Mouse (Mus musculus): ENCODE results near the gene Pla2g5. TPM values are rescaled to one million over a fixed set of nuclear protein-coding genes. Genes with fewer than 3 reads are reported as not detected.
A peak's percentile ranks its signal among the peaks of the same experiment; 100 is the strongest.
"Not testable (repeated sequence)": the region's sequence is repeated elsewhere in the genome, so short reads cannot be mapped to it uniquely, and the experiment has no call there.

The Pla2g5 gene
- total RNA-seq, 2 experiments from 2014 or later, result 17.5 to 23.3 TPM

DNA sequence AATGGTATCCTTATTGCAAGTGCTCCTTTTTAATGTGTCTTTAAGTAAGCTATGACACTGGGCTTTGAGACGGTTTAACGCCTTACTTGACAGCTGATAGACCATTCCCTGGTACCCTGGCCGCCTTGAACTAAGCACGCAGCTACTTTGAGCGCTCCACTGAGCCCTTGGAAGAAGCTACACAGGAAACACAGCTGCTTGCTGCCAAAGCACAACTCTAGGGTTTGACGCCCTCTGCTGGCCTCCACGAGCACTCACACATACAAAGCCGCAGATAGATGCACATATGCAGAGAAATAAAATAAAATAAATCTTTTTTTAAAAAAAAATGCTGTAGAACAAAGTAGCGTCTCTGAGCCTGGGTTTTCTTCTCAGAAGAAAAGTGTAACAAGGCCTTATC is 4.0 kb downstream of the Pla2g5 start:
- intact Hi-C loops (cut with DNase I), result no loop called here
- no peak for DNase-seq

GRCm38 (mm10) chr4:138858446-138858845 is 4.8 kb downstream of the Pla2g5 start:
- DNase-seq, result no peak
- intact Hi-C loops (cut with DNase I), result no loop called here

- intact Hi-C loops (cut with DNase I), result no loop called here
- no peak for DNase-seq
These were observed 5.7 kb downstream of the Pla2g5 start for GRCm38 (mm10) chr4:138857576-138857975.

DNA sequence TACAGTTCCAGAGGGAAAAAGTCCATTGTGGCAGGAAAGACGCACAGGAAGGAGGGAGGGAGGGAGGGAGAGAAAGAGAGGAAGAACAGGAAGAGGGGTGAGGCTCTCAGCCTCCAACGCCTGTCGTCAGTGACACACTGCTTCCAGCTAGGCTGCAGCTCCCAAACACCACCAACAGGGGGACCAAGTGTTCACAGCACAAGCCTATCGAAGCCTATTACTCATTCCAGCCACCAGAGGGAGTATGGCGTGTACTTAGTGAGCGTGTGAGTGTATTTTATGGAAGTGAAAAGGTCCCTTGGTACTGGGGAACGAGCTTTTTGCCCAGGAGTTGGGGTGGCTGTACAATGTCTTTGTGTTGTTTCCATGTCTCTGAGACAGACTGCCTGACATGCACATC is 6.8 kb downstream of the Pla2g5 start:
- intact Hi-C loops (cut with DNase I), result no loop called here
- DNase-seq, result peak; percentile 58 to 81

DNA sequence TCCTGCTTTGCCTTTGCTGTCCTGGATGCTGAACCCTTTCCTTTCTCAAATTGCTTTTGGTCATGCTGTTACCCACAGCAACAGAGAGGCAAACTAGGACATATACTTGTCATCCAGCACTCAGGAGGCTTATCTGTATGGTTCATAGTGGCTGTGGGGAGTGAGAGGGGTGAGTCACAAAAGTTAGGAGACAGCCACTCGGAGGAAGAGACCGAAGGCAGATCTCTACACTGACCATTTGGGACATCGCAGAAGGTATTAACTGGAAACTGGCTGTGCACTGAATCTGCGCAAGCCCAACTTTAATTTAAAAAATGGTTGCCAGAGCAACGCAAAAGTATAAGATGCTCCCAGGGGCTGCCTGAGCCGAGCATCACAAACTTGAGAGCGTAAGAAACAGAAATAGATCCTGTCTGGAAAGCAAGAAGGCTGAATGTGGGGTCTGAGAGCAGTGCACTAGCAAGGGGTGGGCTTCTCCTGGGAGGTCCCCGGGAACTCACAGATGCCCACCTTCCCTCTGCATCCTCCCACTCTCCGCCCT is 8.1 kb downstream of the Pla2g5 start:
- no peak for DNase-seq
- intact Hi-C loops (cut with DNase I), result no loop called here

- DNase-seq, result no peak
- intact Hi-C loops (cut with DNase I), result loop anchor here (5.0 kb wide), 1 partner anchor 61 kb away; no protein-coding TSS in a partner anchor
These were observed 10.3 kb downstream of the Pla2g5 start for GRCm38 (mm10) chr4:138852961-138853360.

GRCm38 (mm10) chr4:138851463-138851862 is 11.8 kb downstream of the Pla2g5 start:
- peak; percentile 68 to 84 for DNase-seq
- intact Hi-C loops (cut with DNase I), result loop anchor here (1.0 to 5.0 kb wide), 4 partner anchors 59 to 405 kb away; no protein-coding TSS in a partner anchor

DNA sequence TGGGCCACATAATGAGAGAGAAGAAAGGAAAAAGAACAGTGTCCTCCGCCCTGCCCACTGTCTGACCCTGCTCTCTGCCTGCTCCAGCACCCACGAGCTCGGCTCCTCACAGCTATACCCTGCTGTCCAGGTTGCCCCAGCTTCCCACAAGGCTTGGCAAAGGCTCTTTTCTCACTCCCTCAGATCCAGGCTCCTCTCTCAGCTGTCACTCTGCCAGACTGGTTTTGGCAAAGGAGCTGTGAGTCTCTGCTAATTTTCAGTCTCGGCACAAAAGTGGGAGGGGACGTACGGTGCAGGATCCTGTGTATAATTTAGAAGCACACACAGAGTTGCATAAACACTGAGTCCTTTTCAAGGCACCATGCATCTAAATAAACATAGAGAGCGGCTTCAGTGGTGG is 21.9 kb downstream of the Pla2g5 start:
- DNase-seq, result peak in 1 of 2 experiments; percentile 18
- intact Hi-C loops (cut with DNase I), result no loop called here

- no peak for DNase-seq
- intact Hi-C loops (cut with DNase I), result no loop called here
These were observed 22.6 kb downstream of the Pla2g5 start for GRCm38 (mm10) chr4:138840726-138841125.

GRCm38 (mm10) chr4:138839806-138840205 is 23.5 kb downstream of the Pla2g5 start:
- intact Hi-C loops (cut with DNase I), result no loop called here
- DNase-seq, result no peak

GRCm38 (mm10) chr4:138827147-138827546 is 36.1 kb downstream of the Pla2g5 start:
- intact Hi-C loops (cut with DNase I), result no loop called here
- no peak for DNase-seq

GRCm38 (mm10) chr4:138825751-138826567 is 37.3 kb downstream of the Pla2g5 start:
- intact Hi-C loops (cut with DNase I), result no loop called here

DNA sequence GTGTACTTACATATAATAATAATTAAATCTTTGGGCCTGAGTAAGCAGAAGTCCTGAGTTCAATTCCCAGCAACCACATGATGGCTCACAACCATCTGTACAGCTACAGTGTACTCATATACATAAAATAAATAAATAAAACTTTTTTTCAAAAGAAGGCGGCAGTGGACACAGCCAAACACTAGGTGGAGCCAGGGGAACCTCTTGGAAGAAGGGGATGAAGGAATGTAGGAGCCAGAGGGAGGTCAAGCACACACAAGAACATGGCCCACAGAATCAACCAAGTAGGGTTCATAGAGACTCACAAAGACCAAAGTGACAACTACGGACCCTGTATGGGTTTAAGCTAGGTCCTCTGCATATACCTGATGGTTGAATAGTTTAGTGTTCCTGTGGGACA is 38.6 kb downstream of the Pla2g5 start:
- intact Hi-C loops (cut with DNase I), result no loop called here

More at GRCm38 (mm10) chr4:138825751-138826567, 37.3 kb downstream of the Pla2g5 start:
- DNase-seq, result peak; percentile 17 to 24

DNA sequence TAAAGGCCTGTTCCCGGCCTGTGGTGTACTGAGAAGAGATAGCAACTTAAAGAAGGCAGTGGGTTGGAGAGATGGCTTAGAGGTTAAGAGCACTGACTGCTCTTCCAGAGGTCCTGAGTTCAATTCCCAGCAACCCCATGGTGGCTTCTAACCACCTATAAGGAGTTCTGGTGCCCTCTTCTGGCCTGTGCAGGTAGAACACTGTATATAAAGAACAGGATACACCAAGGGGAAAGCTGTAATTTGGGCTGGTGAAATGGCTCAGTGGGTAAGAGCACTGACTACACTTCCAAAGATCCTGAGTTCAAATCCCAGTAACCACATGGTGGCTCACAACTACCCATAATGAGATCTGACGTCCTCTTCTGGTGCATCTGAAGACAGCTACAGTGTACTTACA is 39.1 kb downstream of the Pla2g5 start:
- DNase-seq; intact Hi-C loops (cut with DNase I): not testable (repeated sequence)

More for the DNA sequence above, 38.6 kb downstream of the Pla2g5 start:
- no peak for DNase-seq

DNA sequence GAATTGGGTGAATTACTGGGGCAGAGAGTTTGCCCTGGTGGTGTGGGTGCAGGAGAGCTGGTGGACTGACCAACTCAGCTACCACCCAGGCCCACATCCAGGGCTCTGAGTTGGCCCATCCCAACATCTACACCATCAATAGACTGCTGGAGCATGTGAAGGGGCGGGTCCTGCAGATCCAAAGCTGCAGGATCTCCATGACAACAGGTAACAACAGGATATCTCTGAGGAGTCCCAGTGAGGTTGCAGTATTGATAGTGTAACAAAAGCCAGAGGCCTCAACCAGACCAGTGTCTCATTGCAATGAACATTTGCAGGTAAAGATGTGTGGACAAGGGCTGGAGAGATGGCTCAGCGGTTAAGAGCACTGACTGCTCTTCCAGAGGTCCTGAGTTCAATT is 42.2 kb downstream of the Pla2g5 start:
- intact Hi-C loops (cut with DNase I), result no loop called here
- DNase-seq, result no peak

DNA sequence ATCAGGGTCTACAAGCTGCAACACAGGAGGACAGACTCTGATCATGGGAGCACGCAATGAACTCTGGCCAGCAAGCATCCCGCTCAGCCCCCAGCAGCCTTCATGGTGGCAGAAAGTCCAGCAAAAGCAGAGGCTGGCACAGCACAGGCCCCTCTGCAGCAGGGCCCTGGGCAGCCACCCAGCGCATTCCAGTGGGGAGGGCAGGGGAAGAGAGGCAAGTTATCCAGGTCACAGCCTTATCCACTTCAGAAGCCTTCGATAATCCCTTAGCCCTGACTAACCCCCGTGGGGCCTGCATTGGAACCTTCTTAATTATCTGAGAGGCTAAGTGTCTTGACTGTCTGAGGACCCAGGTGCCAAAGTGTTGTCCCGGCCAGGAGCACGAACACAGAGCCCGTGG is 44.2 kb downstream of the Pla2g5 start:
- peak; percentile 83 to 85 for DNase-seq
- intact Hi-C loops (cut with DNase I), result no loop called here

- intact Hi-C loops (cut with DNase I), result no loop called here
- DNase-seq, result peak; percentile 42 to 43
These were observed 45.5 kb downstream of the Pla2g5 start for GRCm38 (mm10) chr4:138817736-138818135.

DNA sequence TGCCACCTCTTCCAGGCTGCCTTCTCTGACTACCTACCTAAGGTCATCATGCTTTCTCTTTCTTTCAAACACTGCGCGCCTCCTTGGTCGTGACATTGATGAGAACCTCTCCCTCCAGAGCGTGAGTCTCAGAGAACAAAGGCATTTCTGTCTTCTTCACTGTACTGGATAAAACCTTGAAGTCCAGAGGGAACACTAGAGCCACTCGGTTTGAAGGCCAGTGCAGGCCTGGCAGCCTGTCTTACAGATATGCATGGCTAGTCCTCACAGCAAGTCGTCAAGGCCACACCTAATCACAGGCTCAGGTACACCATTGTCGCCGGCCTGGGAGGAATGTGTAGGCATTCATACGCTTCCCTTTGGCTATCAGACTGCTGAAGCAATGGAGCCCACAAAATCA is 47.1 kb downstream of the Pla2g5 start:
- DNase-seq, result no peak
- intact Hi-C loops (cut with DNase I), result no loop called here

DNA sequence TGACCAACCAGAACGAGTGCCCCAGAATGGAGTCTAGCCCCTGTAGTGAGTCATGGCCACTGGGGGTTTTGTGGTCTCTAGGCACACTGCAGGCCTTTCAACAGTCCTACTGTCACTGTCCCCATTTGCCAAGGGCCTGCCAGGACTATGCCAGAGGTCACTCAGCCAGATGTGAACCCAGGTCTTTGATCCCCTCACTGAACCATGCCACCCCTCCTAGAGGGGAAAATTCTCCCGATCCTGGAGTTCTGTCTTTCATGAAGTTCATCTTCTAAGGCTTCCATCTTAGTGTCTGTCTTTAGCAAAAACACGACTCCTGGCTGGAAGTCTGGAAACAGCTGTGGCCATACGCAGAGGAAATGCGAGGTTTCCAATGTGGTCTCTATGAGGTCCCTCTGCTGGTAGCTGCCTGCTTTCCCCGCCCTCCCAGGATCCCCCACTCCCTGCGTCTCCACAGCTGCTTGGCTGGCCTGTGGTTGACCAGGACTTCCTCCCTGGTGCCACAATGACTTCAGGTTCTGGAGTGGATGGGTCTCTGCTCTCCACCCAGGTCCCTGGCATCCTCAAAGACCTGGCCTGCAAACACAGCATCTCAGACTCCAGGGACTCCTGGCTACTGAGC is 56.3 kb downstream of the Pla2g5 start:
- DNase-seq, result peak; percentile 54 to 57
- intact Hi-C loops (cut with DNase I), result no loop called here

DNA sequence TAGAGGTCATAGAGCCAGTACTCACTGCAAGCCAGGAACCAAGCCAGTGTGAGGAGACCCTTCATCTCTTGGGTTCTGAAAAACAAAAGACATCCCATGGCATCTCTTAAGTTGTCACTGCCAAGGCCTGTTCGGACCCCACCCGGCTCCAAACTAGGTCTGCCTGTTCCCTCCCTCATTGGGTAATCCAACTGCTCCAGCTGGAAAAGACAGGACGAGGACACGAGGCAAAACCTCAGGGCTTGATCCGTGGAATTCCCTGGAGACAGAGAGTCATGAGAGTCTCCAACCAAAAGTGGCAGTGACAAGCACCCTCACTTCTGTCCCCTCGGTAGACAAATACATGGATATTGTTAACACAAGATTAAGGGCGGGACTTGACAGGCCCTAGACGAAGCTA is 57.1 kb downstream of the Pla2g5 start:
- intact Hi-C loops (cut with DNase I), result no loop called here
- DNase-seq, result no peak

GRCm38 (mm10) chr4:138805248-138805647 is 58.0 kb downstream of the Pla2g5 start:
- intact Hi-C loops (cut with DNase I), result no loop called here
- no peak for DNase-seq

GRCm38 (mm10) chr4:138802917-138803316 is 60.4 kb downstream of the Pla2g5 start:
- intact Hi-C loops (cut with DNase I), result no loop called here
- no peak for DNase-seq

All from heart, postnatal 10 days (tissue).